Mouse (Mus musculus) cerebellum, adult 2 months (tissue): ENCODE data around the gene Skint11.
"Not testable (repeated sequence)": the region's sequence is repeated elsewhere in the genome, so short reads cannot be mapped to it uniquely, and the experiment has no call there.

Experiments used
- CTCF ChIP-seq: fragments of 200-500 bp; IDR thresholded peaks from 2 replicates; pipeline ENCODE4 v1.5.1; 2011; ENCODE audit warnings: low read depth, mild to moderate bottlenecking, control low read depth, low read length, moderate library complexity, borderline replicate concordance; ENCODE audit not compliant: insufficient read depth
- POLR2A ChIP-seq: fragments of 200-500 bp; IDR thresholded peaks from 2 replicates; pipeline ENCODE4 v1.6.1; 2011; ENCODE audit warnings: low read length, control low read depth, borderline replicate concordance; ENCODE audit not compliant: insufficient read depth

DNA sequence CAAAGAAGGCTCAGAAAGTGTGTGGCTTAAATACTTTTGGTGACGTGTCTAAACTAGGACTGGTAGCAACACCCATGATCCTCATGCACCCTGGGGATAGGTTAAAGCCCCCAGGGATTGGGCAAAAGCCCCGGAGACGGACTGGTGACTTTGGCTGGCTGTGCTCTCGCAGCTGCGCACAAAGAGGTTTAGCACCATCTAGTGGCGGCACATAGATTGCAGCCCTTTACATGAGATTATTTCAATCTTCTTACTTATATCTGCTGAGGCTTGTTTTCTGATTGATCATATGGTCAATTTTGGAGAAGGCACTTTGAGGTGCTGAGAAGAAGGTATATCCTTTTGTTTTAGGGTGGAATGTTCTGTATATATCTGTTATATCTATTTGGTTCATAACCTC is 9.7 kb downstream of the Skint11 start:
- not testable (repeated sequence) for TF ChIP-seq POLR2A, CTCF
